Mouse (Mus musculus) cortical plate, adult 2 months (tissue): ENCODE results near the gene Ppp1r12b.

Experiments
- CTCF ChIP-seq: fragments of 200-500 bp; IDR thresholded peaks from 2 replicates; pipeline ENCODE4 v1.5.1; 2011; ENCODE audit warnings: mild to moderate bottlenecking, control low read depth, low read length; ENCODE audit not compliant: insufficient read depth; ENCODE audit errors: extremely low read depth
- POLR2A ChIP-seq: fragments of 200-500 bp; IDR thresholded peaks from 2 replicates; pipeline ENCODE4 v1.6.1; 2011; ENCODE audit warnings: mild to moderate bottlenecking, low read length, control low read depth; ENCODE audit not compliant: insufficient read depth; ENCODE audit errors: extremely low read depth

GRCm38 (mm10) chr1:134707516-134707915 is 248.2 kb downstream of the Ppp1r12b start:
- TF ChIP-seq POLR2A = no peak
- no peak for TF ChIP-seq CTCF
